Mouse (Mus musculus) bone marrow, adult 2 months (tissue): ENCODE measurements around the gene Tbx5. TPM values are rescaled to one million over a fixed set of nuclear protein-coding genes. Genes with fewer than 3 reads are reported as not detected.

Experiments used
- H3K27ac ChIP-seq: fragments of 200-500 bp; 2 replicates; pipeline ENCODE4 v1.5.1; 2012; ENCODE audit warnings: low read depth, mild to moderate bottlenecking, control low read depth, inconsistent platforms, low read length; ENCODE audit not compliant: control insufficient read depth, poor library complexity, insufficient read depth
- H3K4me1 ChIP-seq: fragments of 200-500 bp; 2 replicates; pipeline ENCODE4 v1.6.1; 2011; ENCODE audit warnings: low read length; ENCODE audit not compliant: control insufficient read depth, insufficient read depth
- H3K4me3 ChIP-seq: fragments of 200-500 bp; replicated peaks from 2 replicates; pipeline ENCODE3; 2011; ENCODE audit warnings: mild to moderate bottlenecking, low read depth, low read length, control low read depth; ENCODE audit not compliant: control insufficient read depth
- CTCF ChIP-seq: fragments of 200-500 bp; IDR thresholded peaks from 2 replicates; pipeline ENCODE4 v1.5.1; 2011; ENCODE audit warnings: low read length, control low read depth; ENCODE audit not compliant: control insufficient read depth, insufficient read depth
- POLR2A ChIP-seq: fragments of 200-500 bp; IDR thresholded peaks from 2 replicates; pipeline ENCODE4 v1.6.1; 2011; ENCODE audit warnings: low read depth, mild to moderate bottlenecking, control low read depth, low read length, borderline replicate concordance; ENCODE audit not compliant: control insufficient read depth
- WGBS: fragments of 180-500 bp; shearing (Covaris S2); methylation state at CpG from one replicate; pipeline ENCODE4 v1.1.7; 2018; 5-methylcytosine and 5-hydroxymethylcytosine counted together
- polyA plus RNA-seq: library from polyadenylated mRNA; stranded (reverse); fragments of >200 nt; gene quantifications from 2 replicates; pipeline ENCODE4 v1.2.4, GENCODE M21; 2011; ENCODE audit warnings: low replicate concordance; ENCODE audit not compliant: missing spikeins, insufficient read depth, insufficient read length

The Tbx5 gene
- polyA plus RNA-seq, 1 experiment, result not detected

- Histone ChIP-seq H3K4me3 (no peak overlapping the region), H3K4me1 (no peaks in the 10 kb centered on the region), H3K27ac (no peak overlapping the region)
- WGBS, result 74% methylated on average over 10 of the region's 10 CpGs
- TF ChIP-seq CTCF, result no peak
- TF ChIP-seq POLR2A, result no peak
These were observed 88.5 kb downstream of the Tbx5 start for GRCm38 (mm10) chr5:119920941-119921340.

- no peak for TF ChIP-seq POLR2A
- TF ChIP-seq CTCF, result no peak
- H3K27ac ChIP-seq, result no peak overlapping the region
- WGBS, result 61% methylated on average over 11 of the region's 11 CpGs
- H3K4me1 ChIP-seq, result no peaks in the 10 kb centered on the region
- no peak overlapping the region for H3K4me3 ChIP-seq
These were observed 89.8 kb downstream of the Tbx5 start for GRCm38 (mm10) chr5:119922229-119922628.

Other genes starting within 250 kb of the Tbx5 start
- 0.27 and 3.2 TPM in 2 replicates for gene Tbx3, start 162.0 kb upstream of the Tbx5 start, polyA plus RNA-seq